Mouse (Mus musculus): ENCODE data around the gene Olfr918. TPM values are rescaled to one million over a fixed set of nuclear protein-coding genes. Genes with fewer than 3 reads are reported as not detected.

Olfr918 gene
- not detected in 2 replicates for polyA plus RNA-seq (2012; rRNA removed)

GRCm38 (mm10) chr9:38674501-38674900 lies at the start of gene Olfr918:
TSS of gene Olfr918 (minus strand) at chr9:38674601.

GRCm38 (mm10) chr9:38718102-38718501 lies 43.7 kb upstream of the Olfr918 start, which contains the start of gene Vwa5a:
TSS of gene Vwa5a (plus strand) at chr9:38718268.

GRCm38 (mm10) chr9:38665742-38666141 lies 8.7 kb downstream of the Olfr918 start, which contains the start of gene Olfr917:
TSS of gene Olfr917 (minus strand) at chr9:38665842.

GRCm38 (mm10) chr9:38659775-38660174 lies 14.6 kb downstream of the Olfr918 start, which contains the start of gene Olfr916:
TSS of gene Olfr916 (minus strand) at chr9:38659875.

Other genes starting within 250 kb of the Olfr918 start
- not detected in 2 replicates for gene Olfr901, start 245.1 kb downstream of the Olfr918 start, polyA plus RNA-seq (2012; rRNA removed)
- not detected in 2 replicates for gene Olfr902, start 226.9 kb downstream of the Olfr918 start, polyA plus RNA-seq (2012; rRNA removed)
- gene Olfr904, start 211.5 kb downstream of the Olfr918 start, polyA plus RNA-seq (2012; rRNA removed) = not detected in 2 replicates
- gene Olfr905, start 203.5 kb downstream of the Olfr918 start, polyA plus RNA-seq (2012; rRNA removed) = not detected in 2 replicates
- gene Olfr906, start 187.5 kb downstream of the Olfr918 start, polyA plus RNA-seq (2012; rRNA removed) = not detected in 2 replicates
- gene Olfr907, start 178.8 kb downstream of the Olfr918 start, polyA plus RNA-seq (2012; rRNA removed) = not detected in 2 replicates
- not detected in 2 replicates for gene Olfr911-ps1, start 153.0 kb downstream of the Olfr918 start, polyA plus RNA-seq (2012; rRNA removed)
- gene Olfr910, start 136.8 kb downstream of the Olfr918 start, polyA plus RNA-seq (2012; rRNA removed) = not detected in 2 replicates
- not detected in 2 replicates for gene Olfr912, start 94.4 kb downstream of the Olfr918 start, polyA plus RNA-seq (2012; rRNA removed)
- not detected in 2 replicates for gene Olfr913, start 81.8 kb downstream of the Olfr918 start, polyA plus RNA-seq (2012; rRNA removed)
- not detected in 2 replicates for gene Olfr914, start 69.5 kb downstream of the Olfr918 start, polyA plus RNA-seq (2012; rRNA removed)
- gene Olfr916, start 14.7 kb downstream of the Olfr918 start, polyA plus RNA-seq (2012; rRNA removed) = not detected in 2 replicates
- not detected in 2 replicates for gene Olfr917, start 8.8 kb downstream of the Olfr918 start, polyA plus RNA-seq (2012; rRNA removed)
- gene Olfr919, start 29.1 kb upstream of the Olfr918 start, polyA plus RNA-seq (2012; rRNA removed) = not detected in 2 replicates
- gene Vwa5a, start 43.7 kb upstream of the Olfr918 start, polyA plus RNA-seq (2012; rRNA removed) = 15.2 and 15.4 TPM in 2 replicates
- 0.16 and 0.20 TPM in 2 replicates for gene Olfr920, start 77.7 kb upstream of the Olfr918 start, polyA plus RNA-seq (2012; rRNA removed)
- gene Olfr921, start 98.5 kb upstream of the Olfr918 start, polyA plus RNA-seq (2012; rRNA removed) = not detected in 2 replicates
- gene Olfr922, start 140.0 kb upstream of the Olfr918 start, polyA plus RNA-seq (2012; rRNA removed) = not detected in 2 replicates
- gene Olfr923, start 151.9 kb upstream of the Olfr918 start, polyA plus RNA-seq (2012; rRNA removed) = not detected in 2 replicates
- gene Olfr924, start 169.8 kb upstream of the Olfr918 start, polyA plus RNA-seq (2012; rRNA removed) = not detected in 2 replicates
- not detected in 2 replicates for gene Olfr26, start 180.5 kb upstream of the Olfr918 start, polyA plus RNA-seq (2012; rRNA removed)
- not detected in 2 replicates for gene Olfr926, start 202.5 kb upstream of the Olfr918 start, polyA plus RNA-seq (2012; rRNA removed)